In the genomic region with DNA sequence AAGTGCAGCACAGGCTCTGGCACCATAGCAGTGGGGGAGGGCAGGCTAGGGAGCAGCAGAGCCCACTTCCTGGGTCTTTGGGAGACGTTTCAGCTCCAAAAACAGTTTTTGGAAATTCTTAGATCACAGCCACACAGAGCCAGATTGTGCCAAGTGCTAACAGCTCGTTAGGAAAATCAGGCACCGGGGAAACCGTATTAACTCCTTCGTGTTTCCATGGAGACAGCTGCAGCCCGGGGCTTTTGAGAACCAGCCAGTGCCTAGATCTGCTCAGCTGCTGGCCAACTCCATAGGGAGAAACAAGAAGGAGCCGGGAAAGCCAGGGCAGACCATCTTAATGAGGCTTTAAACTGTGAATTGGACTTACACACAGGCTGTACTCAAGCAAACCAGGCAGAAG, we compare ENCODE assay signal across 9 mouse cellular contexts. TPM values are rescaled to one million over a fixed set of nuclear protein-coding genes. Genes with fewer than 3 reads are reported as not detected.
A peak's percentile ranks its signal among the peaks of the same experiment; 100 is the strongest.
DNase-seq lines count a peak whose midpoint lies in the region; ATAC-seq and TF ChIP-seq lines count a peak whose summit lies in the region.
"Had no signal": no experiment of that assay in that cellular context is flagged by ENCODE, and none has a peak within 500 bp of the region (broad histone marks: within the 10 kb centered on the region; RNA-seq: fewer than 3 reads in every experiment).

No protein-coding gene starts in this region.

- H3K36me3 ChIP-seq in lung, postnatal 0 days (ENCODE audit: insufficient read depth, low read length), result no peaks in the 10 kb centered on the region
- H3K36me3 ChIP-seq: stomach, embryonic 15.5 days had no signal

- WGBS in lung, postnatal 0 days, result 10% methylated on average over 7 of the region's 7 CpGs

- TF ChIP-seq EP300 in lung, postnatal 0 days (IDR thresholded peaks at IDR 0.05), result no peak

- H3K4me2 ChIP-seq in lung, postnatal 0 days (replicated peaks; ENCODE audit: low read depth, low read length), result no peak overlapping the region
- H3K4me2 ChIP-seq: stomach, embryonic 15.5 days had no signal

- DNase-seq in lung, postnatal 0 days (ENCODE audit: low spot score), result peak; percentile 33
- no peak for DNase-seq in lung, postnatal 25 days (ENCODE audit: low spot score)
- DNase-seq in frontal cortex, adult 2 months (ENCODE audit: extremely low spot score in 1 of 2, low spot score in 1 of 2), result peak; percentile 85 to 88
- DNase-seq in layer of hippocampus, adult 18-20 months (ENCODE audit: low spot score in 2 of 2), result peak; percentile 76 to 88
- DNase-seq in lung, postnatal 4 days, result peak; percentile 48 to 77
- no peak for DNase-seq in adipocyte (ENCODE audit: low spot score)
- DNase-seq in cerebellum, adult 18-20 months, result no peak
- DNase-seq in urinary bladder, postnatal 14 days (ENCODE audit: low spot score), result no peak

- ATAC-seq in lung, postnatal 0 days, result no peak; the same call in 1 of the 2 replicates

- H3K9me3 ChIP-seq in lung, postnatal 0 days (ENCODE audit: low read length), result no peaks in the 10 kb centered on the region
- H3K9me3 ChIP-seq: stomach, embryonic 15.5 days had no signal

- TF ChIP-seq CTCF in lung, postnatal 0 days (IDR thresholded peaks at IDR 0.05), result no peak

- H3K9ac ChIP-seq in lung, postnatal 0 days (replicated peaks; ENCODE audit: low read depth), result no peak overlapping the region
- H3K9ac ChIP-seq: stomach, embryonic 15.5 days had no signal

- H3K27me3 ChIP-seq in lung, postnatal 0 days (replicated peaks; ENCODE audit: insufficient read depth, low read length), result no peaks in the 10 kb centered on the region
- H3K27me3 ChIP-seq: stomach, embryonic 15.5 days had no signal

- H3K27ac ChIP-seq in lung, postnatal 0 days (ENCODE audit: low read length), result no peak overlapping the region; the same call in 1 of the 2 replicates
- H3K27ac ChIP-seq: stomach, embryonic 15.5 days had no signal

- H3K4me3 ChIP-seq in lung, postnatal 0 days (ENCODE audit: low read depth, low read length), result no peak overlapping the region
- H3K4me3 ChIP-seq: stomach, embryonic 15.5 days had no signal

- peaks cover 5% of the 10 kb centered on the region; the same call in 1 of the 2 replicates for H3K4me1 ChIP-seq in lung, postnatal 0 days (ENCODE audit: insufficient read depth, low read depth, low read length)

RNA-seq across cellular contexts. Expression of a gene that starts 11.9 kb away (rescaled TPM):
- polyA plus RNA-seq in lung, postnatal 0 days (2015; fragmentation: Nextera tagmentation; extraction: Ambion mirVana), result 0.44 and 0.73 TPM in 2 replicates
- polyA plus RNA-seq in frontal cortex, adult 2 months (2012; rRNA removed), result 1.3 and 1.5 TPM in 2 replicates
- total RNA-seq in layer of hippocampus, adult 18-20 months (2021), result 1 to 10 TPM; 2.0 to 2.4 TPM

Comparison
In these comparisons a context has a peak if more than half of its experiments do, and no peak if none do; other contexts are left out.
1. DNase-seq: peak in lung, postnatal 0 days (single experiment), frontal cortex, adult 2 months (2 of 2), layer of hippocampus, adult 18-20 months (2 of 2) and lung, postnatal 4 days (2 of 2); none in lung, postnatal 25 days (single experiment), adipocyte (single experiment), cerebellum, adult 18-20 months (0 of 2) and urinary bladder, postnatal 14 days (single experiment).